Mouse (Mus musculus): ENCODE data around the gene Tmem231. TPM values are rescaled to one million over a fixed set of nuclear protein-coding genes. Genes with fewer than 3 reads are reported as not detected.
A peak's percentile ranks its signal among the peaks of the same experiment; 100 is the strongest.
"Not testable (repeated sequence)": the region's sequence is repeated elsewhere in the genome, so short reads cannot be mapped to it uniquely, and the experiment has no call there.

The Tmem231 gene
- total RNA-seq, 2 experiments from 2014 or later = 10.6 to 13.1 TPM

DNA sequence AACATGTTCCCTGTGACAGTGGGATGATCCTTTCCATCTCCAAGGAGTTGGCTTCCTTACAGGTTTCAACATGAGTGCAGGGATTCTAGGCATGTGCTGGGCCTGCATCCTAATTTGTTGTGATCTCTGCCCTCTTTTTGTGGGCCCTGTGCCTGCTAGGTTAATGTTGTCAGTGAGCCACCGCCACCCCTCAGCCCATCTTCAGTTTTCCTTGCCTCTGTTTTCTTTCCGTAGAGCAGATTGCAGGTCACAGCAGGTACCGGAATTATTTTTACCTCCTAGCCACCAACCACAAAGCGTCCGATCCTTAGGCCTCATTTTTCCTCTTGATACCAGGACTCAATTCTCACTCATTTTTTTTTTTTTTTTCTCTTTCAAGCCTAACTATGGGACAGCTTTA is 18.3 kb upstream of the Tmem231 start:
- no peak for DNase-seq (ENCODE audit: low spot score in 2 of 2)
- intact Hi-C loops (cut with DNase I) = no loop called here

DNA sequence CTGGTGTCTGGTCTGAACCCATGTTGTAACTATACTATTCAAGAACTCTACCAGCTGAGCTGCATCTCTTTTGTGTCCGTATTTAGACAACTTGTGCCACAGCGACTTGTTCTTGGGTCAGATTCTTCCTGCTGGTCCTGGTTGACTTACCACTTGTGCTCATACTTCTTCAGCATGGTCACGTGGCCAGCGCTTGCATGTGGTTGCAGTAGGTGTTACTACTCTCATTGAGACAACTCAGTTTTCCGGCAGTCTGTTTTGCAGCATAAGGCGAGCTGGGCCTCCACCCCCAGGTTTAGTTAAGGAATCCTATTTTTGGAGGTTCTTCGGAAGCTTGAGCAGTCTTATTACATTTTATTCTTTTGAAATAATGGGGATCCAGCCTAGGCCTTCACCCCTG is 17.6 kb upstream of the Tmem231 start:
- intact Hi-C loops (cut with DNase I) = no loop called here
- DNase-seq (ENCODE audit: low spot score in 2 of 2) = peak; percentile 65 to 69

DNA sequence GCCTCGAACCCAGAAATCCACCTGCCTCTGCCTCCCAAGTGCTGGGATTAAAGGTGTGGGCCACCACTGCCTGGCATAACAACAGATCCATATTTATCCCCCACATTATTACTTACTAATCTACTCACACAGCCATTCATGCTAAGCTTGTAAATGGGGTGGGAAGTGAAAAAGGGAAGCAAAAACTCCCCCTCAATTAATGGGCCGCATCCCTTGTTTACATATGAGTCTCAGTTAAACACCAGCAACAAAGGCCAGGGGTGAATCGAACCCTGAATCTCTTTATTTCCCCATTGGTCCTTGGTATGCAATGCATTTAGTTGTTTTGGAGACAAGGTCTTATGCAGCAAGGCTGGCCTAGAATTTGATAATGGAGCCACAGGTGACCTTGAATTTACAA is 17.2 kb upstream of the Tmem231 start:
- DNase-seq (ENCODE audit: low spot score in 2 of 2) = no peak
- intact Hi-C loops (cut with DNase I) = no loop called here

DNA sequence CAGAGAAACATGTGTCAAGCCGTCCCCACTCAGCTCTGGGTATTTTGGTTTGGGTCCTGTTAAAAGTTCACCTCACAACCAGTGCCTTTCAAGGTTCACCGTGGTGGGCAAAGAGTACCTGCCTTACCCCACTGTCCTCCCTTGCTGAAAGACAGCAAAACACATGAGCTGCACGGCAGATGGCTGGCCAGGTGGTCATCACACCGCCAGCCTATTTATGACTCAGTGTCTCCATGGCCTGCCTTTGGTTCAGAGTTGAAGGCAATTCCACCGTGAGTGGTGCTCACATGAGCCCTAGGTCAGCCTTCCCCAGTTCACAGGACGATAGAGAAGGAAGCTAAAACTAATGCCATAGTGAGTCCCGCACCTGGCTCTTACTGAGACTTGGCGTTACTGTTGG is 14.3 kb upstream of the Tmem231 start:
- intact Hi-C loops (cut with DNase I) = no loop called here
- DNase-seq (ENCODE audit: low spot score in 2 of 2) = no peak

DNA sequence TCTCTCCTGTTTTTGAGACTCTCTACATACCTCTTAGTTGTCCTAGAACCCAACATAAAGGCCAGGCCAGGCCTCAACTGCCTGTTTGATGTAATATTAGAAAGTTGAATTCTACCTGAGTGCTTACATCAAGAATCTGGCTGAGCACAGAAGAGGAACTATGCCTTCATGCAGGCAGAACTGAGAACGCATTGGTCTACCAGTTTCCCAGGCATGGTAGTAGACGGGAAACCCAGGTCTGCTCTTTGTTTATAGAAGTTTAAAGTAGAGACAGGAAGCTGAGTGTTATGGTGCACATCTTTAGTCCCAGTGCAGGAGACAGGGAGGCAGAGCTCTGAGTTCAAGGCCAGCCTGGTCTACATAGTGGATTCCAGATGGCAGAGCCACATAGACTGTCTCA is 13.5 kb upstream of the Tmem231 start:
- intact Hi-C loops (cut with DNase I) = no loop called here
- DNase-seq (ENCODE audit: low spot score in 2 of 2) = no peak

DNA sequence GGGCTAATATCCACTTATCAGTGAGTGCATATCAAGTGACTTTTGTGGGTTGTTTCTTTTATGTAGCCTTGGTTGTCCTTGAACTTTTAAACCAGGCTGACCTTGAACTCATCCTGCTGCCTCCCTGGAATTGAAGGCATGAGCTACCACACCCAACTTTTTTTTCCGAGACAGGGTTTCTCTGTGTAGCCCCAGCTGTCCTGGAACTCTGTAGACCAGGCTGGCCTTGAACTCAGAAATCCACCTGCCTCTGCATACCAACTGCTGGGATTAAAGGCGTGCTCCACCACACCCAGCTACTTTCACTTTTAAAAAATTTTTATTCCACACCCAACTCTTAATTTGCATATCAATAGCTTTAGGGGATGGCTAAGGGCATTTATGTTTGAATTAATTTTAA is 9.9 kb upstream of the Tmem231 start:
- intact Hi-C loops (cut with DNase I) = no loop called here
- no peak for DNase-seq (ENCODE audit: low spot score in 2 of 2)

DNA sequence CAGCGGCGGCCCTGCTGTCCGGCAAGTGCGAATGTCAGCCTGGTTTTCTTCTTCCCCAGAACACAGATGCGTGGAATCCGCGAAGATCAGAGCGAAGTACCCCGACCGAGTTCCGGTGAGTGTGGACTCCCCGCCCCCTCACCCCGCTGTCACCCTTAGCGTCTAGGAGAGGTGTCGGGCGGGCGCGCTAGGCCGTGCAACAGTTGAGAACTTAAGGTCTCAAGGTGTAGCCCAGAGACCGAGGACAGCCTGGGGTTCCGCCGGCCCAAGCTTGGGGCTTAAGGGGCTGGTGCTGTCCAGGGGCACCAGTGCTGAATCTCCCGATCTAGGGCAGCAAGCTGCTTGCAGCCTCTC is 7.4 kb upstream of the Tmem231 start:
- intact Hi-C loops (cut with DNase I) = loop anchor here (2.0 kb wide), 1 partner anchor 50 kb away; no protein-coding TSS in a partner anchor
- no peak for DNase-seq (ENCODE audit: low spot score in 2 of 2)

DNA sequence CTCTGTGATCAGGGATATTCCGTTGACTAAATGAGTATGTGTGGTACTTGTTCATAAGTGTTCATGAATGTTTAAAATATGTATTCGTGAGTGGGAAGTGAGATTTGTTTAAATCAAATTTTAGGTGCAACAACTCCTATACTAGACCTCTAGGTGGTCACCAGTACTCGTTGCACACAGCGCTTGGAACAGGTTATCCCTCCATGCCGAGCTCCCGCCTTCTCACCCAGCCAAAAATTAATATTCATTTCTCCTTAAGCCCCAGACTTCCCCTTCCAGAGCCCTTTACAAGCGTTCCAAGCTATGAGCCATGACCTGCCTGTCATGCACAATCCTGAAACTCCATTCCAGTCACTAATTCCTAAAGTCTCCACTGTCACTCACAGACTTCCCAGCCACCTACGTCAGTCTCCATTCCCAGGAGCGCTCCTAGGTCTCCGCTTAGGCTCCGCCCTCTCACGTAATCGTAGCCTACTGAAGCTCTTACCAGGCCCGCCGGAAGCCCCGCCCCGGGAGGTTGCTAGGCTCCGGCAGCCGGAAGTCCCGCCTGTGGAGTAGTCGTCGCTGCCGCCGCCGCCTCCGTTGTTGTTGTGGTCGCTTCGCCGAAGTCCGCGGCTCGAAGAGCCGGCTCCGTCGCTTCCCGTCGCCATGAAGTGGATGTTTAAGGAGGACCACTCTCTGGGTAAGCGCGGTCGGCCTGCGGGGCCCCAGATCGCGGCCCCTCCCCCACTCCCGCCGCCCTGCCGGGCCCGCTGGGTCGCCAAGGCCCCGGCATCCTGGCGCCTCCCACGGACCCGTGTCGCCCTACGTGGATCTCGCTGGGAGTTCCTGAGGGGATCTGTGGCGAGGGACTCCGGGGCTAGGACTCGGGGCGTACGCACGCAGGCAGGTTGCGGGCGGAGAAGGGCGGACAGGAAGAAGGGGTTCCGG is 6.8 kb upstream of the Tmem231 start, which contains the start of gene Gabarapl2:
Gene Gabarapl2, plus strand, starts transcription at position 533 of the 930 bp plus-strand sequence.
- peak; percentile 95 for DNase-seq (ENCODE audit: low spot score in 2 of 2)
- intact Hi-C loops (cut with DNase I) = loop anchor here (2.0 kb wide), 1 partner anchor 50 kb away; no protein-coding TSS in a partner anchor

DNA sequence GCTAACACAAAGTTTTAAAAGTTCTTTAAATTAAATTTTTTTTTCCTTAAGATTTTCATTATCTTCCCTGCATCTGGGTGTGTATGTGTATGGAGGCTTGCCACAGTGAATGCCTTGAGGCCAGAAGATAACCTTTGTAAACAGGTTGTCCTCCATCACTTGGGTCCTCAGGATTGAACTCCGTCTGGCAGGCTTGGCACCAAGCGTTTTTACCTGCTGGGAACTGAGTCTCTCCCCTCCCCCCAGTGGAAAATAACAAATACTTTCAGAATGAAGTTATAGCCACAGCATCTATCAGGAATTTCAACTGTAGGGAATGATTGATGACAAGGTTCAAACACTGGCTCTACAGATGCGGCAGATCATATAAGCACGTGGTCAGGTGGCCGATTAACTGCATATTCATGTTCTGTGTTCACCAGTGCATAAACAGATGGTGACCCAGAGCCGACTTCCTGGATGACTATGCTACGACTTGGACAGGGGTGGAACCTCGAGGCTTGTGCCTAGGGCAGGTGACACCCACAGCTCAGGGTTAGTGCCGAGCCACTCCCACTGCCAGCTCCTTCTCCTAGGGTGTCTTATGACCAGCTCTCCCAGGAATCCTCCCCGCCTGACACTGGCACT is 5.9 kb upstream of the Tmem231 start:
- DNase-seq (ENCODE audit: low spot score in 2 of 2) = peak in 1 of 2 experiments; percentile 12
- intact Hi-C loops (cut with DNase I) = loop anchor here (2.0 kb wide), 1 partner anchor 51 kb away; no protein-coding TSS in a partner anchor

DNA sequence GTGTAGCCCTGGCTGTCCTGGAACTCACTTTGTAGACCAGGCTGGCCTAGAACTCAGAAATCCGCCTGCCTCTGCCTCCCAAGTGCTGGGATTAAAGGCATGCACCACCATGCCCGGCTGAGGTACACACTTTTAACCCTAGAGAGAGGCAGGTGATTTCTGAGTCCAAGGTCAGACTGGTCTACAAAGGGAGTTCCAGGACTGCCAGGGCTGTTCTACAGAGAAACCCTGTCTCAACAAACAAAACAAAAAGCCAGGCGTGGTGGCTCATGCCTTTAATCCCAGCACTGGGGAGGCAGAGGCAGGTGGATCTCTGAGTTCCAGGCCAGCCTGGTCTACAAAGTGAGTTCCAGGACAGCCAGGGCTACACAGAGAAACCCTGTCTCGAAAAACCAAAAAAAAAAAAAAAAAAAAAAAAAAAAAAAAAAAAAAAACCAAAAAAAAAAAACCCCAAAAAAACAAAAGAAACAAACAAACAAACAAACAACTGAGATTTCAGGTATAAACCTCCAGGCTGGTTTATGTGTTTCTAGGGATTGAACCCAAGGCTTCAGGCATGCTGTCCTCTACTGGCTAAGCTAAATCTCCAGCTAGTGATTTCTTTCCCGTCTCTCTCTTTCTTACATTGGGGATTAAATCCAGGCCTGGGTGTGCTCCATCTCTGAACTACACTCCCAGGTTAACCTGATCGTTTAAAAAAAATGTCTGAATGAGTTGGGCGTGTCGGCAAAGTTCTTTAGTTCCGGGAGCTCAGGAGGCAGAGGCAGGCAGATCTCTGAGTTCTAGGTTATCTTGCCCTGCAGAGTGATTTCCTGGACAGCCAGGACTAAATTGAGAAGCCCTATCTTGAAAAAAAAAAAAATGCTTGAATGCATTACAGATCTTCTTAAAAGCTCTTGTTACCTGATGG is 4.7 kb upstream of the Tmem231 start:
- intact Hi-C loops (cut with DNase I); DNase-seq (ENCODE audit: low spot score in 2 of 2): not testable (repeated sequence)

DNA sequence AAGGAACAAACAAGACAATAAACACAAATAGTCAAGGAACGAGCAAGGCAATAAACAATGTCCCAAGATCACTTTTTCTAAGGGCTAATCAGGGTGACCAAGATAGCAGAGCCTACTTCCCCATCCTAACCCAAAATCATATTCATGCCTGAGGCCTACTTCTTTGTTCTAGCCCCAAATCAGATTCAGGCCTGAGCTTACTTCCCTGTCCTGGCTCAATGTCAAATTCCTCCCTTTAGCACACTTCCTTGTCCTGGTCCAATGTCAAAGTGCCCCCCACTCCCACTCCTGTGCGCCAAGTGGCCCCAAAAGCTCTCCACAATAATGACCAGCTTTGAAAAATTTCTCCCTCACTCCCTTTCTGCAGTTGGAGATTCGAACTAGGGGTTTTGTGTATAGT is 3.5 kb upstream of the Tmem231 start:
- intact Hi-C loops (cut with DNase I) = no loop called here
- no peak for DNase-seq (ENCODE audit: low spot score in 2 of 2)

DNA sequence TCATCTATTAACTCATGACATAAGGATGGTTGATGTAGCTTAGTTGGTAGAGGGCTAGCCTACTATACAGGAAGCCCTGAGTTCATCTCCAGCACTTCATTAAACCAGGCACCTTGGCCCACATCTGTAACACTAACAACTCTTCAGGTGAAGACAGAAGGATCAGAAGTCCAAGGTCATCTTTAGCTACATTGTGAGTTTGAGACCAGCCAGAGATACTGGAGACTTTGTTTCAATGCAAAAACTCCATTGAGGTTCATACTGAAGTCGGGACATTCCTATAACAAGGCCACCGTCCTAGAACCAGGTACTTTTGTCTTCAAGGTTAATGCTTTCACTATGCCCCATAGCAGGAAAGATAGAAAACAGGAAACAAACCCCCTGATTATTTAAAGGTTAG is 520 bp upstream of the Tmem231 start:
- DNase-seq (ENCODE audit: low spot score in 2 of 2) = no peak
- intact Hi-C loops (cut with DNase I) = loop anchor here (5.0 kb wide), 2 partner anchors 57 to 82 kb away; partner anchors contain the start of genes Cfdp1 and Tmem170

DNA sequence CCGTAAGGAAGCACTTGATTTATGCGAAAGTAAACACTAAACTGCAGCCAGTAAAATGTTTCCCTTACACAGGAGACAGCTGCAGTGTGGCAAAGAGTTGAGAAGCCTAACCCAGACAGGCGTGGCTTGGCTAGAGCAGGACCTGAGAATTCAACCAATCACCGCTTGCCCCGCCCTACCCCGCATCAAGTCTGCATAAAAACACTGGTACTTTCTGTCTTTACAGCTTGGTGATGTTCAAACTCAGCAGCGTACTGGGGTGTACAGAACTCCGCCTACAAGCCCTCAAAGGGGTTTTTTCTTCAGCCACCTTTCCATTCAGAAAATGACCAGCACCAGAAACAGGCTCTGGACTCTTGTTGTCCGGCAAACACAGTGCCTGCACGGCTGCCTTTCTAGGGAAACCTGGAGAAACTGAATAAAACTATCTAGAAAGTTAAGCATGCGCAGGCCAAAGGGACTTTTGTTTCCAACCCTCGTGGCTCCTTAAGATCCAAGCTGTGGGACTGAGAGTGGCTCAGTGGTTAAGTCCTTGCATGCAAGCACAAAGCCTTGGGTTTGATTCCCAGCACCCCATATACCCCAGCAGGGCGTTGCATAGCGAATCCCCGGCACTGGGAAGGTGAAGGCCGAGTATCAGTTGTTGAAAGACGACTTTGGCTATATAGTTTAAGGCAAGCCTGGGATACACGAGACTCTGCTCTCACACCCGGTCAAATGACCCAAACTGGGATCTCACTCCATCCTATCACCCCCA is 923 bp downstream of the Tmem231 start:
- DNase-seq (ENCODE audit: low spot score in 2 of 2) = peak; percentile 19
- intact Hi-C loops (cut with DNase I) = loop anchor here (5.0 kb wide), 2 partner anchors 55 to 80 kb away; partner anchors contain the start of genes Cfdp1 and Tmem170

DNA sequence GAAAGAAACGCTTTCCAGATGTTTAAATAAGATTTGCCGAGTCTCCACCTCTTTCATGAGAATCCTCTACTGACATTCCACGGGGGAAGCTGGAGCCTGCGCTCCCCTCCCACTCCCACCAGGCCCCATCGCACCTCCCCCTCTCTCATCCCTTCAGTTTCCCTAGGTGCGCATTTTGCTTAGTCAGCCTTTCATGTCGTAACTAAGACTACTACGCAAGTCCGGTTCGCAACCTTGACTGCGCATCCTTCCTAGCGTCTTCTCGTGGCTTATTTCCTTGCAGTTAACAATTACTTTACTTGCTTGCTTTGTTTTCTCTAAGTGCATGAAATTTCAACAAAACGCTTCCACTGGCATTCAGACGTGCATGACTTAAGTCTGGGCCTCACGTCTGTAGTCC is 2.0 kb downstream of the Tmem231 start:
- no peak for DNase-seq (ENCODE audit: low spot score in 2 of 2)
- intact Hi-C loops (cut with DNase I) = loop anchor here (5.0 kb wide), 2 partner anchors 54 to 79 kb away; partner anchors contain the start of genes Cfdp1 and Tmem170

DNA sequence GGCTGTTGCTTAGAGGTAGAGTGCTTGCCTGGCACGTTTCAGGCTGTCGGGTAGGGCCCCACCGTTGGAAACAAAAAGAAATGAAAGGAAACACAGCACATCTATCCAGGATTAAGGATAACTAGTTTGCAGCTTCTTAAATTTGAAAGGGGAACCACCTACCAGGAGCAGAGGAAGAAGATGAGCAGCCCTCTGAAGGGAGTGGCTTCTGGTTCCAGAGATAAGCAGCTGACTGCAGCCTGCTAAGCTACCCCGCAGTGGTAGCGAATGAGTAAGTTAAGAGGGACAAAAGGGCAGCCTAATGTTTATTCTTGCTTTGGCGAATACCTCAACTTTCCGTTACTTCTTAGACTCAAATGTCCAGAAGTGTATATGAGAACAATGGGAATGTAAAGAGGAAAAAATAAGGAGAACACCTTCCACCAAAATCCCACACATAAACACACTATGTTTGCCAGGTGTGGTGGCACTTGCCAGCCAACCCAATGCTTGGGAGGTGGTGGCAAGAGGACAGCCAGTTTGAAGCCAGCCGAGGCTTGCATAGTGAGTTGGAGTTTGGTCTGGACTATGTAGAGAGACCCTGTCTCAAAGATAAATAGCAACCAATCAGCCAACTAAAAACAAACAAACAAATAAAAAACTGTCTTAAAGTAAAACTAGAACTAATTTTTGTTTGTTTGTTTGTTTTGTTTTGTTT is 3.9 kb downstream of the Tmem231 start:
- no peak for DNase-seq (ENCODE audit: low spot score in 2 of 2)
- intact Hi-C loops (cut with DNase I) = loop anchor here (5.0 kb wide), 2 partner anchors 52 to 77 kb away; partner anchors contain the start of genes Cfdp1 and Tmem170

DNA sequence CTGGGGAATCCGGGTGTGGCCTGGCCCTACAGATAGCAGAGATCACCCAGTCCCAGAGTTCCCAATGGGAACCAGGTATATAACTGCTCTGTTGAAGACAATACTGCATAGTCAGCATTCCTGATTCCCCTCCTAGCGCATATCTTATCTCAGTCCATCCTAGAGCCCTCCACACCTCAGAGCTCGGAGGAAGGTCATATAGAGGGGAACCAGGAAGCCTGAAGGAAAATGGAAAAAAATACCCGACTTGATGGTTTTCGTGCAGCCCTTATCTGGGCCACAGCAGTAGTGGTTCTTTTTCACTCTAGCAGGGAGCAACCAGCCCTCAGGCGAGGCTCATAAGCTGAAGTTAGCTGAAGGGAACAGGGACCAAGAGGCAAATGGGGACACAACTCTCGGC is 8.7 kb downstream of the Tmem231 start:
- intact Hi-C loops (cut with DNase I) = no loop called here
- no peak for DNase-seq (ENCODE audit: low spot score in 2 of 2)

DNA sequence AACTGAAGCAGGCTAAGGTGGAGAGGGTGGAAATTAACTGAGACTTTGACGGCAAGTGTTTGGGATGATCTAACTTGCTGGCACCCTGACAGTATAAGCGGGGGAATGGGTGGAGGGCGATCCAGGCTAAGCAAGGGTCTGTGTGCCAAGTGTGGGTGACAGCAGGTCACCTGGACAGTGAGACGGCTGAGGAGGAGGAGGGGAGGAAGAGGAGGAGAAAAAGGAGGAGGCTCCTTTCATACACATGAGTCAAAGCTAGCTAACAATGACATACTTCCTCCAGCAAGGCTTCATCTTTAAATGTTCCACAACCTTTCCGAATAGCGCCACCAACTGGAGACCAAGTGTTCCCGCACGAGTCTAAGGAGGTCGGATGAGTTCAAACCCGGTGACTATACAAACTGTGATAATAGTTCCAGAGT is 10.3 kb downstream of the Tmem231 start:
- intact Hi-C loops (cut with DNase I) = no loop called here
- peak; percentile 25 to 31 for DNase-seq (ENCODE audit: low spot score in 2 of 2)

DNA sequence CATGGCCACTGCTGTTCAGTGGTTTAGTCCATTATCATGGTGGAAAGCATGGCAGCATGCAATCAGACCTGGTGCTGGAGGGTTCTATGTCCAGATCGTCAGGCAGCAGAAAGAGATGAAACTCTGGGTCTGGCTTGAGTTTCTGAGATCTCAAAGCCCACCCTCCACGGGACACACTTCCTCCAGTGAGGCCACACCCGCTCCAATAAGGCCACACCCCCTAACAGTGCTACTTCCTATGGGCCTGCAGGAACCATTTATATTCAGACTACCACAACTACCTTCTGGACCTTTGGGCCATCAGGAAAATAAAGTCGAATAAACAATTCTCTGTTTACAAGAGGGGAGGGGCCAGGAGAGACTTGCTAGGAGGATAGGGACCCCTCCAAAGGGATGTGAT is 12.7 kb downstream of the Tmem231 start:
- intact Hi-C loops (cut with DNase I) = no loop called here
- DNase-seq (ENCODE audit: low spot score in 2 of 2) = no peak

All from left cerebral cortex, postnatal 36 days (tissue).